Mouse (Mus musculus) MEL (cell line): ENCODE results near the gene Acp4. TPM values are rescaled to one million over a fixed set of nuclear protein-coding genes. Genes with fewer than 3 reads are reported as not detected.

ENCODE experiments used
- DNase-seq: peaks from one replicate; pipeline ENCODE4 v3.0.0; 2011; ENCODE audit warnings: low read depth, low spot score
- H3K27ac ChIP-seq: 2 replicates; pipeline ENCODE4 v1.5.1; 2012; ENCODE audit warnings: low read depth, mild to moderate bottlenecking, control low read depth, low read length, moderate library complexity; ENCODE audit not compliant: control insufficient read depth
- H3K27me3 ChIP-seq, 2 experiments: fragments of 150-350 bp in 1 of 2; sonication (generic) in 1 of 2; 2 replicates each; pipeline ENCODE4 v1.6.1; 2012; ENCODE audit warnings: low read length in 2 of 2, mild to moderate bottlenecking in 2 of 2, improper control_type of control experiment in 1 of 2, moderate library complexity in 1 of 2; ENCODE audit not compliant: insufficient read depth in 2 of 2, control insufficient read depth in 1 of 2
- H3K36me3 ChIP-seq, 2 experiments: 2 replicates each; pipeline ENCODE4 v1.6.1; 2012 to 2014; ENCODE audit warnings: low read length in 2 of 2, improper control_type of control experiment in 1 of 2, inconsistent platforms in 1 of 2, mild to moderate bottlenecking in 1 of 2; ENCODE audit not compliant: insufficient read depth in 2 of 2, control insufficient read depth in 1 of 2
- H3K4me1 ChIP-seq, 2 experiments: fragments of 150-350 bp in 1 of 2; sonication (generic) in 1 of 2; 2 replicates each; pipeline ENCODE4 v1.6.1; 2012; ENCODE audit warnings: low read length in 2 of 2, improper control_type of control experiment in 1 of 2, mild to moderate bottlenecking in 1 of 2; ENCODE audit not compliant: insufficient read depth in 2 of 2, control insufficient read depth in 1 of 2
- H3K4me3 ChIP-seq, 2 experiments: fragments of 150-350 bp in 1 of 2; sonication (generic) in 1 of 2; 2 replicates each; pipeline ENCODE4 v1.5.1; 2012; ENCODE audit warnings: low read depth in 2 of 2, low read length in 2 of 2, mild to moderate bottlenecking in 2 of 2, moderate library complexity in 2 of 2, control low read depth in 1 of 2, improper control_type of control experiment in 1 of 2; ENCODE audit not compliant: control insufficient read depth in 1 of 2, insufficient read depth in 1 of 2
- H3K79me2 ChIP-seq: 2 replicates; pipeline ENCODE4 v1.6.1; 2012; ENCODE audit warnings: mild to moderate bottlenecking, low read length, moderate library complexity; ENCODE audit not compliant: control insufficient read depth, poor library complexity, insufficient read depth
- H3K9ac ChIP-seq: 2 replicates; pipeline ENCODE4 v1.6.1; 2012; ENCODE audit warnings: low read depth, mild to moderate bottlenecking, control low read depth, low read length, moderate library complexity; ENCODE audit not compliant: control insufficient read depth, poor library complexity, severe bottlenecking
- H3K9me3 ChIP-seq: fragments of 150-350 bp; sonication (generic); replicated peaks from 2 replicates; pipeline ENCODE4 v1.6.1; 2012; ENCODE audit warnings: mild to moderate bottlenecking, low read length, improper control_type of control experiment, moderate library complexity; ENCODE audit not compliant: insufficient read depth
- BHLHE40 ChIP-seq: IDR thresholded peaks from 2 replicates; pipeline ENCODE4 v1.6.1; 2012; ENCODE audit warnings: low read depth, mild to moderate bottlenecking, inconsistent platforms, low read length, improper control_type of control experiment, borderline replicate concordance
- CHD1 ChIP-seq: IDR thresholded peaks from 2 replicates; pipeline ENCODE4 v1.6.1; 2012; ENCODE audit warnings: low read depth, mild to moderate bottlenecking, inconsistent platforms, low read length, improper control_type of control experiment
- EP300 ChIP-seq, 2 experiments: IDR thresholded peaks; 2 replicates each; pipeline ENCODE4 v1.6.1; 2011; ENCODE audit warnings: improper control_type of control experiment in 2 of 2, low read length in 2 of 2, low read depth in 1 of 2, mild to moderate bottlenecking in 1 of 2
- ETS1 ChIP-seq: IDR thresholded peaks from 2 replicates; pipeline ENCODE4 v1.6.1; 2012; ENCODE audit warnings: low read depth, mild to moderate bottlenecking, inconsistent platforms, low read length, improper control_type of control experiment, moderate library complexity
- GABPA ChIP-seq: IDR thresholded peaks from 2 replicates; pipeline ENCODE4 v1.6.1; 2012; ENCODE audit warnings: low read depth, mild to moderate bottlenecking, inconsistent platforms, low read length, improper control_type of control experiment, moderate library complexity
- GATA1 ChIP-seq: IDR thresholded peaks from 2 replicates; pipeline ENCODE4 v1.6.1; 2011; ENCODE audit warnings: low read depth, low read length, improper control_type of control experiment
- HCFC1 ChIP-seq: IDR thresholded peaks from 2 replicates; pipeline ENCODE4 v1.6.1; 2012; ENCODE audit warnings: low read depth, mild to moderate bottlenecking, inconsistent platforms, low read length, improper control_type of control experiment, moderate library complexity
- MAX ChIP-seq: IDR thresholded peaks from 2 replicates; pipeline ENCODE4 v1.6.1; 2011; ENCODE audit warnings: low read length, improper control_type of control experiment
- MYB ChIP-seq: IDR thresholded peaks from 2 replicates; pipeline ENCODE4 v1.6.1; 2011; ENCODE audit warnings: mild to moderate bottlenecking, low read depth, low read length, improper control_type of control experiment
- MYC ChIP-seq: IDR thresholded peaks from 2 replicates; pipeline ENCODE4 v1.6.1; 2011; ENCODE audit warnings: low read depth, mild to moderate bottlenecking, low read length, improper control_type of control experiment, moderate library complexity
- NELFE ChIP-seq: IDR thresholded peaks from 2 replicates; pipeline ENCODE4 v1.6.1; 2011; ENCODE audit warnings: low read depth, low read length, improper control_type of control experiment
- NRF1 ChIP-seq: IDR thresholded peaks from 2 replicates; pipeline ENCODE4 v1.6.1; 2014; ENCODE audit warnings: low read depth, mild to moderate bottlenecking, inconsistent platforms, low read length, improper control_type of control experiment, moderate library complexity; ENCODE audit not compliant: poor library complexity, insufficient read depth, severe bottlenecking
- SIN3A ChIP-seq: IDR thresholded peaks from 2 replicates; pipeline ENCODE4 v1.6.1; 2012; ENCODE audit warnings: low read length, improper control_type of control experiment, inconsistent platforms
- SMC3 ChIP-seq: IDR thresholded peaks from 2 replicates; pipeline ENCODE4 v1.6.1; 2011; ENCODE audit warnings: low read depth, low read length, improper control_type of control experiment
- TBP ChIP-seq: IDR thresholded peaks from 2 replicates; pipeline ENCODE4 v1.8.0; 2011; ENCODE audit warnings: low read depth, low read length, improper control_type of control experiment
- USF2 ChIP-seq, 2 experiments: IDR thresholded peaks; 2 replicates each; pipeline ENCODE4 v1.6.1; 2011 to 2012; ENCODE audit warnings: improper control_type of control experiment in 2 of 2, low read length in 2 of 2, borderline replicate concordance in 1 of 2, inconsistent platforms in 1 of 2, low read depth in 1 of 2, mild to moderate bottlenecking in 1 of 2; ENCODE audit not compliant: insufficient read depth in 1 of 2
- ZKSCAN1 ChIP-seq: IDR thresholded peaks from 2 replicates; pipeline ENCODE4 v1.6.1; 2012; ENCODE audit warnings: low read depth, mild to moderate bottlenecking, inconsistent platforms, low read length, improper control_type of control experiment, moderate library complexity
- ZNF384 ChIP-seq: IDR thresholded peaks from 2 replicates; pipeline ENCODE4 v1.6.1; 2012; ENCODE audit warnings: low read depth, mild to moderate bottlenecking, inconsistent platforms, low read length, improper control_type of control experiment
- polyA plus RNA-seq, 2 experiments: library from polyadenylated mRNA; stranded (reverse) in 1 of 2; unstranded in 1 of 2; fragments of >175 nt in 1 of 2; fragments of >200 nt in 1 of 2; gene quantifications; 2 replicates each; pipeline versions ENCODE4 v1.2.1 to v1.2.4; 2012; ENCODE audit warnings: low replicate concordance in 2 of 2, low read depth in 1 of 2; ENCODE audit not compliant: insufficient read length in 2 of 2, insufficient read depth in 1 of 2, missing spikeins in 1 of 2
- total RNA-seq: library from RNA; depleted of rRNA; stranded (reverse); fragments of 300-350 nt; gene quantifications from 2 replicates; pipeline ENCODE4 v1.2.3, GENCODE M21; 2012

Gene Acp4
- total and polyA plus RNA-seq, 3 experiments = 0.12 to 0.14 TPM; not detected in 1

- TF ChIP-seq ZNF384 (no peak), MAX (no peak; the same call in 1 of the 2 replicates), ZKSCAN1 (no peak), GATA1 (no peak), MYC (0 out of 2 replicates have a peak, but pooled peaks have one; percentile 32), HCFC1 (peak; percentile 81), SIN3A (no peak; the same call in 1 of the 2 replicates), TBP (peak; percentile 14; the same call in 1 of the 2 replicates), SMC3 (no peak), MYB (no peak), NRF1 (peak; percentile 93), GABPA (no peak), ETS1 (no peak), CHD1 (no peak), BHLHE40 (no peak), NELFE (peak; percentile 96)
- TF ChIP-seq, all 39 proteins: peak for 12
These were observed 47.8 kb upstream of the Acp4 start (continued) for GRCm38 (mm10) chr7:44304775-44305641.

- DNase-seq = no peak
- H3K9ac ChIP-seq = peak overlapping the region; percentile 93
- no peaks in the 10 kb centered on the region for H3K9me3 ChIP-seq
- H3K4me3 ChIP-seq = peak overlapping the region; percentile 63 to 84
- peak overlapping the region; percentile 83 for H3K27ac ChIP-seq
- H3K27me3 ChIP-seq = no peaks in the 10 kb centered on the region; a peak in 1 of 4 replicates
- H3K4me1 ChIP-seq = peaks cover 0 to 10% of the 10 kb centered on the region in 2 experiments; a peak in 2 of 4 replicates
- TF ChIP-seq HCFC1 (no peak), SIN3A (0 out of 2 replicates have a peak, but pooled peaks have one; percentile 22), EP300 (IDR thresholded peaks at IDR 0.05; ENCODE audit: low read depth in 1 of 2, low read length in 2 of 2) (no peak), USF2 (IDR thresholded peaks at IDR 0.05; ENCODE audit: borderline replicate concordance in 1 of 2, insufficient read depth in 1 of 2, low read depth in 1 of 2, low read length in 2 of 2) (no peak), MAX (no peak)
- TF ChIP-seq, all 39 proteins: peak for 1
- peaks cover 0 to 4% of the 10 kb centered on the region in 2 experiments; a peak in 1 of 4 replicates for H3K36me3 ChIP-seq
- peaks cover 1% of the 10 kb centered on the region; the same call in 1 of the 2 replicates for H3K79me2 ChIP-seq
These were observed 47.2 kb upstream of the Acp4 start for GRCm38 (mm10) chr7:44304463-44304774.
